Mouse (Mus musculus): ENCODE results near the gene Pex14. TPM values are rescaled to one million over a fixed set of nuclear protein-coding genes. Genes with fewer than 3 reads are reported as not detected.
"Not testable (repeated sequence)": the region's sequence is repeated elsewhere in the genome, so short reads cannot be mapped to it uniquely, and the experiment has no call there.

Gene Pex14
- polyA plus RNA-seq (2012; rRNA removed) = 44.5 and 45.5 TPM in 2 replicates

DNA sequence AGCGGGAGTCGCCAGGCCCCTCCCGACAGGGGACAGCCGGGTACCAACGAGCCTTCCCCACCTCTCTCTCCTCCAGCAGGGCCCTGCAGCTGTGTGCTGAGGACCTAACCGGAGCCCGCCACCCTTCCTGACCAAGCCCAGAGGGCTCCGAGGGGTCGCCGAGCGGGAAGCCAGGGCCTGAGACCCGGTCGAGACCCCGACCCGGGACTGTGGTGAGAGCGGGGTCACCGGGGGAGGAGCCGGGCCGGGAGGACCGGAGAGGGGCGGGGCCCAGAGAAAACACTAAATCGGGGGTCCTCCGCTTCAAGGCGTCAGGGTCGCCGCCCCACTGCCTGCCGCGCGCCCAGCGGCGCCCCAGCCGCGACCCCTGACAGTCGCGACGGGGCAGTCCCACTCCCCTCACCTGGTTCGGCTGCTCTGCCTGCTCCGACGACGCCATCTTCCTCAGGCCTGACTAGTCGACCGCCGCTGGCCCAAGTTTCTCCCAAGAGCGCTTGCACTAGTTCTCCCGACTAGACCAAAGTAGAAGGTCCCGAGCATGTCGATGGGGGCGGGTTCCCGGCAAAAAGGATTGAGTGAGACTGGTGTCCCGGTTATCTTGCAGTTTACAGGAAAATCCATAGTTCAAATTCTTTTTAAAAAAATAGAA is at the start of gene Pex14:
Gene Pex14 (minus strand): TSS at position 508 of the 649 bp plus-strand sequence.
- no peak for DNase-seq (ENCODE audit: low read depth)

DNA sequence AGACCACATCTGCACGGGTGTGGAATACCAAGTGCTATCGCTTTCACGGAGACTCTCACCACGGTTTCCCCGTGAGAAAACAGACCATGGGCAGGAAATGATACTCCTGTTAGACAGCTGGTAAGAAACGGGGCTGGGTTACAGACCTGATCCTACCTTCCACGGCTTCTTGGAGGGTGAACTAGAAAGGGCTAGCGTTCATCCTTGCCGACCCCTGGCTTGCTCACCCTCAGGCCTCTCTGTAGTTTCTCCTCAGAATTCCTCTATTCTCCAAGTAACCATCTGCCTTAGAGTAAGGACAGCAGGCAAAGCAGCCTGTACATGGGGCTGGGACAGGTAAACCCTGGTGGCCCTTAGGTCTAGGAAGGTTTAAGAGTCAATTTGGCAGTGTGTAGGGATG is 49.5 kb upstream of the Pex14 start:
- no peak for DNase-seq (ENCODE audit: low read depth)

DNA sequence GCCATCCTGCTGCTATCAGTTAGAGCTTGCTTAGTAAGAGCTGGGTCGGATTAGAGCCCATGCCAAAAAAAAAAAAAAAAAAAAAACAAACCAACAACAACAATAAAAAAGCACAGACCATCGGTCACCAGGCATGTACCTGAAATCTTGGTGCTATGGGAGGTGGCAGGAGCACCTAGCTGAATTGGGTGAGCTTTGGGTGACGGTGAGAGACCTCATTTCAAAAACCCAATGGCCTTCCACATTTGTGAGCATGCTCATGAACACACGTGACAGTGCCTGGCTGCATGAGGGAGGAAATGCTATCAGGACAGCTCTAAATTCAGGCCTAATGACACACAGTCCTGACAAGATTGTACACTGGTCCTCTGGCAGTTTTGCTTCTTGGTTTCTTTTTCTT is 48.4 kb upstream of the Pex14 start:
- no peak for DNase-seq (ENCODE audit: low read depth)

DNA sequence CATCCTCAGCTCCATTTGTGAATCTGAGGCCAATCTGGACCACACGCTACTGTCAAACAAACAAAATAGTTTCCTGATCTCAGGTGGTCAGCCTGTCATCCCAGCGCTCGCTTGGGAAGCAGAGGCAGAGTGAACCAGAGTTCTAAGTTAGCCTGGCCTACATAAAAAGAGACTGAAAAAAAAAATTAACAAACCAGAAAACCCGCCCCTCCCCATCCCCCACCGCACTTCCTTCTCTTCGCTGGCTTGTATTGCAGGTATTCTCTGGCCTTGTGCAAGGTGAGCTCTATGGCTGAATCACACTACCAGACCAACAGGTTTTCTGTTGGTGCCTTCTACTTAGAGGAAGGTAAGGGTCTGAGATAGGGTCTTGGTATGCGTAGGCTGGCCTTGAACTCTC is 47.9 kb upstream of the Pex14 start:
- no peak for DNase-seq (ENCODE audit: low read depth)

DNA sequence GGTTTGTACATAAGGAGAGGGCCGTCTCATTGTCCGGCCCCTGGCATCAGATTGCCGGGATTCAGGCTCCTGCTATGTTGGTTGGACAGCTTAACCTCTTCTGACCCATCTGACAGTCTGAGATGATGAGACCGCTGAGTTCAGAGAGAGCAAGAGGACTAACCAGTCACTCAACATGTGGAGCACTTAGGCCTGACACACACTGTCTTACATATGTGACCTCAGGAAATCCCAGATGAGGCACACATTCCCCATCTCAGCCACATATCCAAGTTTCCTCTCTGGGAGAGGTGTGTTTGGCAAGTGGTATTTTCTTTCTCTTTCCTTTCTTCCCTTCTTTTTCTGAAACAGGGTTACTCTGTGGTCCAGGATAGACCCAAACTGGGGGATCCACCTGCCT is 45.5 kb upstream of the Pex14 start:
- DNase-seq (ENCODE audit: low read depth) = no peak

DNA sequence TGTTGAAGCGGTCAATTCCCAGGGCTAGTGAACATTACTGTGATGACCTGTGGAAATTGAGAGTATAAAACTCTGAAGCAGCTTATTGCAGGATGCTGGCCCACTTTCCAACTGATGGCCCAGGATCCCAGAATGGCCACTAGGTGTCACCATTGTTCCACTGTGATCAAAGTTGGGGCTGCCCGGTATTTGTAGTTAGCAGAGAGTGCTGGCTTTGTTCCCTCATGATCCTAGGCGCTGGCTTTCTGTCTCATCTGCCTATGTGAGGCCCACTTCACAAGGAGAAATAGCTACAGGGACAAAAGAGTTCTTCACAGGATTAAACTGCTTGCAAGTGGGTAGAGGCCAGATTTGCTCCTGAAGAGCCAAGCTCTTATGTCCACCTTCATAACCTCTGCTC is 44.8 kb upstream of the Pex14 start:
- no peak for DNase-seq (ENCODE audit: low read depth)

DNA sequence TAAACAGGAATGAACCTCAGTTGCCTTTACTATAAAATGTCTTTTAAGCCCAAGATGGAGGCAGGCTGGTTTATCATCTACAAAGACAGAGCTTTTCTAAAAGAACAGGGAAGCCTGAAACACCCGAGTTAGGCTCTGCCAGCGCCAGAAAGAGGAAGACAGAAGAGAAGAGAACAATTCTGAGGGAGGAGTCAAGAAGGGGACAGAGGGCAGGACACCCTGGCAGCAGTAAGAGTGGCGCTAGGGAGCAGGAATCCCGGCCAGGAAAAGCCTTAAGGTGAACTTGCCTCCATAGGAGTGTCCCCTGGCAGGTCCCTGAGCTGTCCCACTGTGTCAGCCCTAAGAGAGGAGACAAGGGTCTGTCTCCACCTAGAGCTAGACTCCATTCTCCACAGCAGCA is 43.9 kb upstream of the Pex14 start:
- no peak for DNase-seq (ENCODE audit: low read depth)

DNA sequence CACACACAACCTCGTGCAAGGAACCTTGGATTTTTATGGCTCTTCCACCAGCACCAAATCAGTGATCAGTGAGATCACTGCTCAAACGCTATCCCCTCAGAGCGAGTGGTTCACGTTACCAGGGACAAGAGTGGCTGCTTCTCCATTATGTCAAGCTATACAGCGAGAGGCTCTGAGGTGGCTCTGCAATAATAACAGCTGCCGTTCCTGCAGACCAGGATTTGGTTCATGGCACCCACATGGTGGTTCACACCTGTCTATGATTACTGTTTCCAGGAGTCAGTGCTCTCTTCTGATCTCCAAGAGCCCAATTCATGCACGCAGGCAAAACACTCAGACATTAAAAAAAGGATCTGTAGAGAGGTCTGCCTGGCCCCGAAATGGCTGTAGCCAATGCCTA is 38.8 kb upstream of the Pex14 start:
- no peak for DNase-seq (ENCODE audit: low read depth)

DNA sequence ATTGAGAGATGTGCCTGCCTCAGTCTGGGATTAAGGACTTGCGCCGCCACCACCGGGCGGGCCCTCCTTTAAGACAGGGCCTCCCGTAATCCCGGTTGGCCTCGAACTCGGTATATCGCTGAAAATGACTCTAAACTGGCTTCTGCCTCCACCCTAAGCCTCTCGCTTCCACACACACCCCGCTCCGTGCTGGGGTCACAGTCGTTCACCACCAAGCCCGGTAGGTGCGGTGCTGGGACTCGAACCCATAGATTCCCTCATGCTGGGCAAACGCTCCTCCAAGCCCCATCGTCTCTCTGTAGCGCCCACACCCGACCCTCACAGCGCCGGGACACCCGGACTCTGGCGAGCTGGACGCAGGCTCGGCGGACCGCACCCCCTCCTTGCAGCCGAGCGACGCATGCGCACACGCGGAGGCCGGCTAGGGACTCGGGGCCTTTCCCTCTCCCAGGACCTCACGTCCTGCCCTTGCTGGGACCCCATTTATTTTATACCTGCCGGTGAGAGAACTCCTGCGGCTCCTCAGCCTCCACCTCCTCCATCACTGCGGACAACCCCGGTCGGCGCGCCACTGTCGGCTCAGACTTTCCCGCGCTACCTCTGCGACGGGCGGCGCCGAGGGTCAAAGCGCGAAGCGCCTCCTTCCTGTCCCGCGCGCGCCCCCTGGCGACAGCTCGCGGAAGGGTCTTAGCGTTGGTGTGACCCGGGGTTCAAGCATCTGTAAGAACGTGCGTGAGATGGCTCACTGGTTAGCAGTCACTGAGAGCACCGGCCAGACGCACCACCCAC is 37.5 kb upstream of the Pex14 start, which contains the start of gene Cenps:
Gene Cenps (minus strand): TSS at position 648 of the 789 bp plus-strand sequence.
- no peak for DNase-seq (ENCODE audit: low read depth)

DNA sequence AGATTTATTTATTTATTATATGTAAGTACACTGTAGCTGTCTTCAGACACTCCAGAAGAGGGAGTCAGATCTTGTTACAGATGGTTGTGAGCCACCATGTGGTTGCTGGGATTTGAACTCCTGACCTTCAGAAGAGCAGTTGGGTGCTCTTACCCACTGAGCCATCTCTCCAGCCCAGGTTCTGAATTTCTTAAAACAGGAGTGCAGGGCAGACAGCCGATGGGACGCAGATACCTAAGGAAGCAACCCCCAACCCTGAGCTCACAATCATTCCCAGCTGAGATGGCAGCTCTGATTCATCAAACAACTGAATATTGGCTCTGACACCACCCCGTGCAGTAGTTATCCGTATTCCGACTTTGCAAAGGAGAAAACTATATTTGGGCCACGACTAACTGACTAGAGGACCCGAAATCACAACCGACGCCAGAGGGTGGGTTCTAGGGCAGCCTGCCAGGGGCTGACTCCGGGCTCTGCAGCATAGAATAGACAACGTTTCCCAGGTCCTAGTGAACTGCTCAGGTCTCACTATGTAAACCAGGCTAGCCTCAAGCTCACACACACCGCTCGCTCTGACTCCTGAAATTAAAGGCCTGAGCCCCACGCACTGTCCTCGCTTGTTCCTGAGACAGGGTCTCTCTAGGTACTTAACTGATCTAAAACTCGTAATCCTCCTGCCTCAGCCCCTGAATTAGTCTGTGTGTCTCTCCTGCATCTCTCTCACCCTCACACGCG is 36.6 kb upstream of the Pex14 start:
- no peak for DNase-seq (ENCODE audit: low read depth)

DNA sequence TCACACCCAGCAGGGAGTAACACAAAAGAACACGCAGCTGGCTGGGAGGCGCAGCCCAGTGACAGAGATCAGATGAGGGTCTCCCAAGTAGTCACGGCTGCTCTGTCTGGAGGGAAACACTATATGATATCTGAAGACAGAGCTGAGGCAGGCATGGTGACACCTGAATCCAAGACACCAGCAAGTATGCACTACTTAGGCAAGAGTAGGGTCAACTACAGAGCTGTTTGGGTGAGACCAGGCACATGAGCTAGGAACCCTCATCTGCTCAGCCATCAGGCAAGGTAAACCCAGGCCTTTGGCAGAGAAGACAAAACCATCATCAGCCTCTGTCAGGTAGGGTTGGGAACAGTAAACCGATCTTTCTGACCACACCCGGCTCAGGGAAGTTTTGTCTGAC is 33.7 kb upstream of the Pex14 start:
- no peak for DNase-seq (ENCODE audit: low read depth)

DNA sequence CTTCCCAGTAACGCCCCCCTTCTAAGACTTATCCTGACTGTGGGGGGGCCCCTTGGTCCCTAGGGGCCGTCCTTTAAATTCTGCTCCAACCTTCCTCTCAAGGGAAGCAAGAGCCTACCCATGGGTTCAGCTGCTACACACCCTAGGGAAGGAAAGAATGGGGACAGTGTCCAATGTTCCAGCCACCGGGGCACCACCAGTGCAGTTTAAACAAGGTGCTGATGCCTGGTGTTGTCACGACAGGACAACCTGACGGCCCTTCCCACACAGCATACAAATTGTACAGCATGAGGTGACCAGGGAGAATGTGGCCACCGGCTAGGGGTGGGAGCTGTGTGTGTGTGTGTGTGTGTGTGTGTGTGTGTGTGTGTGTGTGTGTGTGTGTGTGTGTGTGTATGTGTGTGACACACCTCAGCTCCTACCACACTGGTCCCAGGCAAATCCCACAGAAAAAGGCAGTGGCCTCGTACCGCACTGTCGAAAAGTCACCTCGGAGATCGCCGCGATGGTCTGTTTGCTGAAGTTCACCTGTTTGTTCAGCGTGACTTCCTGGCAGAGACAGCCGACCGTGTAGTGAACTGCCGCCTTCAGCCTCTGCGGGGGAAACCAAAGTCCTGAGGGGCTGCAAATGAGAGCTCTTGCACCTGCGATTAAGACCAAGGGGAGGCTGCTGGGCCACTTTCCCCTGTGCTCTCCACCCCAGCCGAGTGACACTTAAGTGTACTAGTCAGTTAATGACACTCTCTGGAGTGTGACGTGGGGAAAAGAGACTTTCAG is 32.3 kb upstream of the Pex14 start:
- DNase-seq (ENCODE audit: low read depth) = no peak

DNA sequence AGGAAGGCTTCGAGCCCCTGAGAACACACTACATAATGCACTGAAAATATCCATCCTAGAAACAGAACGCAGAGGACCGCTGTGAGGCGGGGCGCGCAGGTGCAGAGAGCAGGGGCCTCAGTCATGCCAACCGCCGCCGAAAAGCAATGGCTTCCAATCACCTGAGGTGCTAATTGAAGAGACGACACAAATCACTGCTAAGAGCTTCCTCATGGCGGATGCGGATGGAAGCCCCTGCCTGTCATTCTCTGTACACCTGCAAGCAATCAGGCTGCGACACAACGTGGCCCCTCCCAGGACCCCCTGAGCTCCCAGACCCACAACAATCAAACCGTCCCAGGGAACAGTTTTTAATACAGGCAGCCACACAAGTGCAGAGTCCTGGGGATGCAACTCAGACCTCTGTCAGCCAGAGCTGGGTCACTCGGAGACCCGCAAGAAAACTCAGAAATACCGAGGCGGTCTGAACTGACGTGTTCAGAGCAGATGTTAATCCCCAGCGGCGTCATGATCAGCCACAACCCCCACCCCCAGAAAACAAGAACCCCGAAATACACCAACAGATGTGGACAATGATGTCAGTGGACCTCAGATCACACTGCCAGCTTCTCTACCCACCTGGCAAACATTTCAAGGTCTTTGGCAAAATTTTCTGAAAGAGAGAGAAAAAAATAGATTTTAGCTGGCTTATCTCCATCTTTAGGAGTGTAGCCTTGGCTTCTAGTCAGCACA is 31.5 kb upstream of the Pex14 start:
- no peak for DNase-seq (ENCODE audit: low read depth)

DNA sequence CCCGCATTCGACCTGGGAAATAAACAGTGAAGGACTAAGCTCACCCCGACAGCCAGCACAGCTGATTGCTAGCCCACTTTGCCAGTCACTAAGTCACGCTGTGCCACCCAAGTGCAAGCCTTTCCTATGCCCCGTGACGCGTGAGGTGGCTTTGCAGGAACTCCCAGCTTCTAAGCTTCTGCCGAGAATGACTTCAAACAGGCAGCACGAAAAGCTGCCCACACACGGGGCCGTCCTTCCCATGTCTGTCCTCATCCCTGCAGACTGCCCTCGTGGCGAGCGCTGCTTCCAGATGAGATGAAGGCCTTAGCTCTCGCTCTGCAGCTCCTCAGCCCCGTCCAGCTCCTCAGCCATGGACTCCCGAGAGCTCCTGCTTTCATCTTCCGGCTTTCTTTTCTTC is 28.8 kb upstream of the Pex14 start:
- no peak for DNase-seq (ENCODE audit: low read depth)

DNA sequence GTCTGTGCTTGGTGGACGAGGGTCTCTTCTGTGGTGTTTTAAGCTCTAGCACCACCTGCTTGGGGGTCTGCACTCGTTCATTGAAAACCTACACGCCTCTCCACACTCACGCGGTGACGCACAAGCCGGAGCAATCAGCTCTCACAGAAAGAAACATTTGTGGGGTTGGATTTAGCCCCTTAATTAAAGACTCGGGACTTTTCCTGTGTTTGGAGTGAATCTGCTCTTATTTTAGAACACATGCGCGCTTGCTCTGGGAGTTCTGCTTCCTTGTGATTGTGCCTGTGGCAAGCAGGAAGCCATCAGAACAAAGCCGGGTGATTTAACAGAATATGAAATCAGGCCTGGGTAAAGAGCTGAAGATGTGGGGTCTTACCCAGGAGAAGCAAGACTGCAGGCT is 27.0 kb upstream of the Pex14 start, which contains the start of gene Cort:
Gene Cort (minus strand): TSS at position 101 of the 400 bp plus-strand sequence.
- DNase-seq (ENCODE audit: low read depth) = no peak

DNA sequence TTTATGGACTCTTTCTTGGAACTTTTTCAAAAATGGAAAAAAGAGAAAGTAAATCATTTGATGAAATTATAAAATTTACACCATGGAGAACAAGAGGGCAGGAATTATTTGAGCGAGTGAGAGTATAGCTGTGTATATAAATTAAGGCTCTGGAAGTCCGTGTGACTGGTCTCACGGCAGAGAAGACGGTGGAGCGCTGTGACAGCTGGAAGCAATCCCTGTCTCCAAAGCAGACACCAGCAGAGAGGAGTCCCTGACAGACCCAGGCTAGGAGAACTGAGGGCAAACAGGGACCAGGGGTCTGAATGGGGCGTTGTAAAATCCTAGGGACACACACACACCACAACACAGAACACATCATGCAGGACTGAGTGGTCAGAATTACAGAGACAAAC is 26.4 kb upstream of the Pex14 start:
- no peak for DNase-seq (ENCODE audit: low read depth)

DNA sequence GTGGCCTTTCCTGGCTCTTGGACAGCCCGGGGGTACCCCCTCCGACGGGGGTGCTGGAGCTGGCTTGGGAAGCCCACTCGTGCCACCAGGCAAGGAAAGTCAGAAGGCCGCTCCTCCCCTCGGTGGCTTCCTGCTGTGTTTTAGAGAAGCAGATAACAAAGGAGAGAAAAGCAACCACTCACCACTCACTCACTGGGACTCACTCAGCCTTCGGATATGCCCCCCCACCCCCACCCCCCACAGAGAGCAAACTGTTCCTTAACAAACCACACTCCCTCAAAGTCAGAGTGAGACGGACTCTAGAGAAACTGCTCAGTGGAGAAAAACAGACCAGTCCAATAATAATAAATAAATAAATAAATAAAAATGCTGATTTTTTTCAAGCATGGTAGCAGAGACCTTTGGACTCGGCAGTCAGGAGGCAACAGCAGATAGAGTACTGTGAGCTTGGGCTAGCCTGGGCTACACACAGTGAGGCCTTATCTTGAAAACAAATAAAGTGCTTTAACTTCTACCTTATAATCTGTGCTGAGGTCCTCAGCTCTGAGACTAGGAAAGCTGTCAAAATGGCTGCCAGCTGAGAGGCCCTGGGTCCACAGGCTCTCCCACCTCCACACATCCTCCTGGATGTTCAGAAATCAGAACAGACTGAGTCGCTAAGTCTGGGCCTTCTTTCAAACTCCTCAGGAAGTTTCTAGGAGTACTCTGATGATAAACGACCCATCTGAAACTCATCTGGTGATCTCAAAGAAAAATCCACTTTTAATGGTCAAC is 25.9 kb upstream of the Pex14 start:
- no peak for DNase-seq (ENCODE audit: low read depth)

DNA sequence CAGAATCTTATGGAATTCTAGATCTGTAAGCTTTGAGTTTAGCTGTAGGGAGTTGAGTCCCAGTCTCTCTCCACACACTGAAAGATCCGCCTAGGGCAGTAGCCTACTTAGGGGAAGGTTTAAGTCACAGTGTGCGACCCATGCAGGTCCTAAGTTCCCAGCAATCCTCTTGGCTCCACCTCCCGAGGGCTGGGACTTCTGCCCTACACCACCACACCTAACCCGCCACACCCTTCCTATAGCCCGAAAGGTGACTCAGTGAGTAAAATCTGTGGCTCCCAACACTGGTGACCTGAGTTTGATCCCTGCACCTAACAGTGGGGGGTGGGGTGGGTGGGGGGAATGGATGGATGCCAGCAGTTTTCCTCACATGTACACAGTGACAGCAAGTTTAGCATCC is 23.8 kb upstream of the Pex14 start:
- no peak for DNase-seq (ENCODE audit: low read depth)

DNA sequence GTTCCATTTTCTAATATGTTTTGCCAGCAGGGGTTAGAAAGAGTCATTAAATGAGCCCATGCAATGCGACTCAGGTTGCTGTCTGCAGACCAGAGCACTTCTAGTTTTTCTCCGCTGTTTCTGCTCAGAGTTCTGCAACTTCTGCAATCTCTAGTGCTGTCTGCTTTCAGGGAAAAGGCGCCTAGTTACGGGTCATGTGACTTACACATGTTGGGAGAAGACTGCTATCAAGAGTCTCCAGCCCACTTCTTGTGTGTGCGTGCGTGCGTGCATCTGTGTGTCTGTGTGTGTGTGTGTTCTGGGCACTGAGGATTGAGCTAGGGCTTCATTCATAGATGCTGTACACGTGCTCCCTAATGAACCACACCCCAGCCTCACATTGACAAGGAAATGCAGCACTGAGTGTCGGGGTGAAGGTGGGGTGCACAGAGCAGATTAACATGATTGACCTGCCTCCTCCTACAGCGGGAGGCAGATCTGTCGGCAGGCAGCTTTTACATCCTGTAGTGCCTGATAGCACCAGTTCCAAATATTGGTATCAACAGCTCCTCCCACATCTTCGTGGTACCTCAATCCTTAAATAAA is 20.4 kb upstream of the Pex14 start:
- not testable (repeated sequence) for DNase-seq (ENCODE audit: low read depth)

All from gonadal fat pad, adult 2 months (tissue).